Mouse (Mus musculus) midbrain, embryonic 10.5 days (tissue): Measurements from ENCODE around the gene Coro2b. TPM values are rescaled to one million over a fixed set of nuclear protein-coding genes. Genes with fewer than 3 reads are reported as not detected.

Experiments used
- DNase-seq: peaks from one replicate; pipeline ENCODE4 v3.0.0-alpha.2; 2017; ENCODE audit warnings: low spot score
- H3K27ac ChIP-seq: fragments of 300-500 bp; sonication (generic); replicated peaks from 2 replicates; pipeline ENCODE4 v1.5.1; 2016; ENCODE audit warnings: mild to moderate bottlenecking
- H3K27me3 ChIP-seq: fragments of 300-500 bp; sonication (generic); 2 replicates; pipeline ENCODE4 v1.6.1; 2016; ENCODE audit warnings: low read depth, mild to moderate bottlenecking; ENCODE audit not compliant: poor library complexity, severe bottlenecking
- H3K36me3 ChIP-seq: fragments of 300-500 bp; sonication (generic); 2 replicates; pipeline ENCODE4 v1.6.1; 2016; ENCODE audit warnings: mild to moderate bottlenecking, moderate library complexity
- H3K4me1 ChIP-seq: fragments of 300-500 bp; sonication (generic); 2 replicates; pipeline ENCODE4 v1.6.1; 2016
- H3K4me3 ChIP-seq: fragments of 300-500 bp; sonication (generic); 2 replicates; pipeline ENCODE4 v1.5.1; 2016; ENCODE audit warnings: mild to moderate bottlenecking, moderate library complexity
- H3K9me3 ChIP-seq: fragments of 300-500 bp; sonication (generic); replicated peaks from 2 replicates; pipeline ENCODE4 v1.6.1; 2016; ENCODE audit warnings: mild to moderate bottlenecking
- WGBS: fragments of 180-500 bp; shearing (Covaris S2); methylation state at CpG from one replicate; pipeline ENCODE4 v1.1.7; 2016; 5-methylcytosine and 5-hydroxymethylcytosine counted together
- polyA plus RNA-seq: library from polyadenylated mRNA; unstranded; fragments of >200 nt; fragmentation: Nextera tagmentation; extraction: Ambion mirVana; gene quantifications from 2 replicates; pipeline ENCODE4 v1.2.1, GENCODE M21; 2016

The Coro2b gene
- polyA plus RNA-seq, 1 experiment from 2014 or later, result 12.8 TPM

- Histone ChIP-seq H3K4me1 (peaks cover 35% of the 10 kb centered on the region), H3K36me3 (no peaks in the 10 kb centered on the region), H3K27me3 (no peaks in the 10 kb centered on the region), H3K9me3 (no peaks in the 10 kb centered on the region), H3K4me3 (no peak overlapping the region), H3K27ac (peak overlapping the region; percentile 33; the same call in 1 of the 2 replicates)
- WGBS, result 51% methylated on average over 6 of the region's 6 CpGs
- DNase-seq, result no peak
These were observed 55.8 kb downstream of the Coro2b start for GRCm38 (mm10) chr9:62480898-62481642.

- DNase-seq, result no peak
- H3K27me3 ChIP-seq, result no peaks in the 10 kb centered on the region
- no peaks in the 10 kb centered on the region for H3K9me3 ChIP-seq
- no peak overlapping the region for H3K4me3 ChIP-seq
- peaks cover 35% of the 10 kb centered on the region for H3K4me1 ChIP-seq
- peak overlapping the region; percentile 43; the same call in 1 of the 2 replicates for H3K27ac ChIP-seq
- 88% methylated on average over 9 of the region's 9 CpGs for WGBS
- H3K36me3 ChIP-seq, result no peaks in the 10 kb centered on the region
These were observed 56.7 kb downstream of the Coro2b start for GRCm38 (mm10) chr9:62480149-62480548.

DNA sequence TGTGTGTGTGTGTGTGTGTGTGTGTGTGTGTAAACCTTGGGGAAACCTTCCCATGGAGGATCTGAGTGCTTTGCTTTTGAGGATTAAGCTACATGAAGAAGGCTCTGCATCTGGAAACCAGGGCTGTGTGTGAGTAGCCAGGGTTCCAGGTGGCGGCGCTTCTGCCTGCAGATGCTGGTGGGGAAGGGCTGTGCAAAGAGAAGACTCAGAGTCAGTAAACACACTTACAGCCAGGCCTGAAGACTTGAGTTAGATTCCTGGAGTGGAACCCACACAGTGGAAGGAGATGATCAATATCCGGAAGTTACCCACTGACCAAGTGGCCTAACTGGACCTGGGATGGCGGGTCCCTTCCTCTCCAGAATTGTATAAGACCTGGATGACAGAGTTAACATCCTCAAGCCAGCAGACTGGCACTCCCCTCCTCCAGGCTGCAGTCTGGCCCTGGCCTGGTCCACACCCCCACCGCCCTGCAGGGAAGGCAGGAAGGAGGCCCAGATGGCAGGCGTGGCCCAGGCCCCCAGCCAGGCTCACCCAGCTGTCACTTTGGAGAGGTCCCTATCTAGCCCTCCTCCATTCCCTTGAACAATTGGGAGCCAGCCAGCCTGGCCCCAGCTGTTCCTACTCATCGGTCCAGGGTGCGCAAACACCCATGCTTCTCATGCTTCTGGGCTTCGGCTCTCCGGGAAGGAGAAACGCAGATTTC is 59.9 kb downstream of the Coro2b start:
- Histone ChIP-seq H3K27ac (peak overlapping the region; percentile 73), H3K4me1 (peaks cover 32% of the 10 kb centered on the region), H3K9me3 (no peaks in the 10 kb centered on the region), H3K4me3 (no peak overlapping the region), H3K27me3 (no peaks in the 10 kb centered on the region), H3K36me3 (no peaks in the 10 kb centered on the region)
- peak; percentile 38 for DNase-seq
- WGBS, result 67% methylated on average over 11 of the region's 11 CpGs

DNA sequence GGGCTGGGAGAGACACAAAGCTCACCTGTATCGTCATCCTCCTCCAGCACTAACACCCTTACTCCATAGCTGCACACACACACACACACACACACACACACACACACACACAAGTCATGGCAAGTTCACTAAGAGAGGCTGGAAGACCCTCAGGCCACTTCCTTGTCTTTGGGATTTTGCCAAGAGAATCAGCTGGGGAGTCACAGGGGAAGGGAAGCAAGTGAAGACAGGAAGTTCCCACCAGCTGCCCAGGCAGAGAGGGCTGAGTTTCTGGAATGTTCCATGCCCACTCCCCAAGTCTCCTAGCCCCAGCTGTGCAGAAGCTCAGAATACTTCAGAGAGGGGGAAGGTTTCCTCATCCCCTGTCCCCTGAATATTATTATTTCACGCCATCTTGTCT is 62.6 kb downstream of the Coro2b start:
- Histone ChIP-seq H3K27ac (no peak overlapping the region), H3K9me3 (no peaks in the 10 kb centered on the region), H3K36me3 (no peaks in the 10 kb centered on the region), H3K4me1 (peaks cover 30% of the 10 kb centered on the region), H3K4me3 (no peak overlapping the region), H3K27me3 (no peaks in the 10 kb centered on the region)
- no peak for DNase-seq
- WGBS, result 90% methylated on average over 2 of the region's 2 CpGs

GRCm38 (mm10) chr9:62471541-62472189 is 65.2 kb downstream of the Coro2b start:
- DNase-seq, result no peak
- WGBS, result 90% methylated on average over 14 of the region's 14 CpGs

DNA sequence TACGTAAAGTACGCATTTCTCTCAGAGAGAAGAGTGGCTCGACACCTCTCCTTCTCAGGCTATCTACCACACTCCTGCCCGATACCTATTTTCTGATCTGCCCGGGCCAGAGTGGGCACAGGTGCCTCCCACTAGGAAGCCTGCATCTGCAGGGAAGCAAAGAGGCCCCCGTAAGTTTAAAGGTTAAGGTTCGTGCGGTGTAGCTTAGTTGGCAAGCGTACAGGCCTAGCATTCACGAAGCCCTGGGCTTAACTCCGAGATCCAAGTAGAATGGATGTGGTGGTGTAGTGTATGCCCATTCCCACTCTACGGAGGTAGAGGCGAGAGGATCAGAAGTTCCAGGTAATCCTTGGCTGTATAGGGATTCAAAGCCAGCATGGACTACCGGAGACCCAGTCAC is 65.8 kb downstream of the Coro2b start:
- Histone ChIP-seq H3K36me3 (no peaks in the 10 kb centered on the region), H3K4me3 (no peak overlapping the region), H3K27me3 (no peaks in the 10 kb centered on the region), H3K4me1 (peaks cover 42% of the 10 kb centered on the region), H3K9me3 (no peaks in the 10 kb centered on the region), H3K27ac (peak overlapping the region; percentile 28; the same call in 1 of the 2 replicates)
- no peak for DNase-seq
- WGBS, result 93% methylated on average over 14 of the region's 14 CpGs

More at GRCm38 (mm10) chr9:62471541-62472189, 65.2 kb downstream of the Coro2b start:
- Histone ChIP-seq H3K27ac (peak overlapping the region; percentile 28; the same call in 1 of the 2 replicates), H3K9me3 (no peaks in the 10 kb centered on the region), H3K4me3 (no peak overlapping the region), H3K36me3 (no peaks in the 10 kb centered on the region), H3K27me3 (no peaks in the 10 kb centered on the region), H3K4me1 (peaks cover 42% of the 10 kb centered on the region)

DNA sequence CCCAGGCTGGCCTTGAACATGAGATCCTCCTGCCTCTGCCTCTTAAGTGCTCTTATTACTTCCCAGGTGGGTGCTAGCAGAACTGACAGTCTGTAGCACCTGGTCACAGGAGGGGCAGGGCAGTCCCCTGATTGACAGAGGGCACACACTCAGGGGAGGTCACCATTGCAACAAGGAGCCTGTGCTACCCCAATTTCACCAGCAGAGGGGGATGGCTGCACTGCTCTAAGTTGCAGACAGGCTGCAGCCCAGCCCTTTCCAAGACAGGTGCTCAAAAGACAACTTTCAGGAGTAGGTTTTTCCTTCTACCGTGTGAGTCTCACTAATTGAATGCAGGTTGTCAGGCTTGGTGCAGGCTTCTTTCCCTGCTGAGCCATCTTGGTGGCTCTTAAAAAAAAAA is 66.4 kb downstream of the Coro2b start:
- peak; percentile 74 for DNase-seq
- H3K4me1 ChIP-seq, result peaks cover 42% of the 10 kb centered on the region
- H3K27ac ChIP-seq, result 0 out of 2 replicates have a peak overlapping the region, but pooled peaks have one; percentile 72
- H3K27me3 ChIP-seq, result no peaks in the 10 kb centered on the region
- no peak overlapping the region for H3K4me3 ChIP-seq
- WGBS, result 30% methylated on average over 1 of the region's 1 CpGs
- no peaks in the 10 kb centered on the region for H3K9me3 ChIP-seq
- no peaks in the 10 kb centered on the region for H3K36me3 ChIP-seq

- H3K27me3 ChIP-seq, result no peaks in the 10 kb centered on the region
- H3K4me3 ChIP-seq, result no peak overlapping the region
- 88% methylated on average over 10 of the region's 10 CpGs for WGBS
- no peaks in the 10 kb centered on the region for H3K9me3 ChIP-seq
- no peaks in the 10 kb centered on the region for H3K36me3 ChIP-seq
- peak overlapping the region; percentile 72 for H3K27ac ChIP-seq
- DNase-seq, result no peak
- peaks cover 42% of the 10 kb centered on the region for H3K4me1 ChIP-seq
These were observed 67.1 kb downstream of the Coro2b start for GRCm38 (mm10) chr9:62469696-62470095.

- Histone ChIP-seq H3K4me3 (no peak overlapping the region), H3K27ac (peak overlapping the region; percentile 72; the same call in 1 of the 2 replicates), H3K9me3 (no peaks in the 10 kb centered on the region), H3K36me3 (no peaks in the 10 kb centered on the region), H3K4me1 (peaks cover 42% of the 10 kb centered on the region), H3K27me3 (no peaks in the 10 kb centered on the region)
- WGBS, result 41% methylated on average over 13 of the region's 13 CpGs
- peak; percentile 40 for DNase-seq
These were observed 67.7 kb downstream of the Coro2b start for GRCm38 (mm10) chr9:62469143-62469542.

GRCm38 (mm10) chr9:62467413-62467784 is 69.4 kb downstream of the Coro2b start:
- Histone ChIP-seq H3K4me3 (no peak overlapping the region), H3K4me1 (peaks cover 39% of the 10 kb centered on the region), H3K36me3 (no peaks in the 10 kb centered on the region), H3K27me3 (no peaks in the 10 kb centered on the region), H3K9me3 (no peaks in the 10 kb centered on the region), H3K27ac (peak overlapping the region; percentile 67)
- 53% methylated on average over 1 of the region's 1 CpGs for WGBS
- DNase-seq, result no peak

GRCm38 (mm10) chr9:62466742-62467412 is 70.0 kb downstream of the Coro2b start:
- Histone ChIP-seq H3K27me3 (no peaks in the 10 kb centered on the region), H3K4me1 (peaks cover 37% of the 10 kb centered on the region), H3K36me3 (no peaks in the 10 kb centered on the region), H3K4me3 (no peak overlapping the region), H3K9me3 (no peaks in the 10 kb centered on the region), H3K27ac (peak overlapping the region; percentile 67)
- no peak for DNase-seq
- 89% methylated on average over 11 of the region's 11 CpGs for WGBS

DNA sequence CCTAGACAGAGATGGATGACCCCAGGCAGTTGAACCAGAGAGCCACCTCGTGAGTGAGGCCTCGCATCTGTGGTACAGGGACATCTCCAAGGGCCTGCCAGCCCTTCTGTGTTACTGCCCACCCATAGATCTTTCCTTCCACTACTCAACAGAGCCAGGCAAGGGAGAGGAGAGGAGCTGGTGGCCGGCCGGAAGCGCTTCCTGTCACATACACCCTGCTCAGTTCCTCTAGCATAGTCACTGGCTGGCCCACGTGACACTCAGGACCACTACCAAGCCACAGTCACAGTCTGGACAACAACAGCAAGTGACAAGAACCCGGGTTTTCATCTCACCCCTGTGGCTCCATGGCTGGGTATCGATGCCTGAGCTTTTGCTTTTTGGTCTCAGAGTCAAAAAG is 70.8 kb downstream of the Coro2b start:
- Histone ChIP-seq H3K4me3 (no peak overlapping the region), H3K9me3 (no peaks in the 10 kb centered on the region), H3K36me3 (no peaks in the 10 kb centered on the region), H3K27ac (no peak overlapping the region), H3K4me1 (peaks cover 34% of the 10 kb centered on the region), H3K27me3 (no peaks in the 10 kb centered on the region)
- DNase-seq, result no peak
- 89% methylated on average over 8 of the region's 8 CpGs for WGBS
